Mouse (Mus musculus) CH12.LX (cell line): ENCODE measurements at regions not wholly inside any gene's neighbourhood (a gene's known extent, or its start where the extent isn't known, plus 50 kb on each side); places are given as distances from the start of the nearest gene placed in this dataset.

ENCODE experiments used
- DNase-seq: peaks from one replicate; pipeline ENCODE4 v3.0.0-alpha.2; 2013; ENCODE audit errors: extremely low read depth
- H3K27ac ChIP-seq: 2 replicates; pipeline ENCODE4 v1.5.1; 2012; ENCODE audit warnings: low read depth, mild to moderate bottlenecking, control low read depth, moderate library complexity; ENCODE audit not compliant: insufficient read depth
- H3K27me3 ChIP-seq: replicated peaks from 2 replicates; pipeline ENCODE3; 2012; ENCODE audit warnings: inconsistent platforms
- H3K36me3 ChIP-seq, 2 experiments: replicated peaks in 1 of 2; 2 replicates each; pipeline versions ENCODE3 to v1.6.1; 2012; ENCODE audit warnings: inconsistent platforms in 1 of 2, low read length in 1 of 2, mild to moderate bottlenecking in 1 of 2, mixed read lengths in 1 of 2, moderate library complexity in 1 of 2; ENCODE audit not compliant: control insufficient read depth in 1 of 2, insufficient read depth in 1 of 2
- H3K4me1 ChIP-seq, 2 experiments: 2 replicates each; pipeline ENCODE4 v1.6.1; 2012; ENCODE audit warnings: inconsistent platforms in 1 of 2, moderate library complexity in 1 of 2; ENCODE audit not compliant: insufficient read depth in 2 of 2, control insufficient read depth in 1 of 2
- H3K4me2 ChIP-seq: 2 replicates; pipeline ENCODE4 v1.6.1; 2012; ENCODE audit warnings: low read depth, mild to moderate bottlenecking, control low read depth; ENCODE audit not compliant: poor library complexity, insufficient read depth, severe bottlenecking
- H3K4me3 ChIP-seq, 3 experiments: fragments of 150-350 bp in 1 of 3; sonication (generic) in 1 of 3; replicated peaks in 1 of 3; 2 replicates each; pipeline versions ENCODE3 to v1.5.1; 2011 to 2012; ENCODE audit warnings: low read depth in 2 of 3, low read length in 2 of 3, mild to moderate bottlenecking in 2 of 3, moderate library complexity in 2 of 3, control low read depth in 1 of 3, improper control_type of control experiment in 1 of 3, inconsistent platforms in 1 of 3, mixed read lengths in 1 of 3; ENCODE audit not compliant: poor library complexity in 1 of 3
- H3K79me2 ChIP-seq: replicated peaks from 2 replicates; pipeline ENCODE4 v1.6.1; 2012; ENCODE audit warnings: mild to moderate bottlenecking, moderate library complexity; ENCODE audit not compliant: control insufficient read depth, poor library complexity, insufficient read depth, severe bottlenecking; ENCODE audit errors: extremely low read depth
- H3K9ac ChIP-seq: 2 replicates; pipeline ENCODE4 v1.6.1; 2012; ENCODE audit warnings: low read depth, mild to moderate bottlenecking, control low read depth, moderate library complexity; ENCODE audit not compliant: insufficient read depth
- H3K9me3 ChIP-seq: replicated peaks from 2 replicates; pipeline ENCODE3; 2012; ENCODE audit warnings: low read length, inconsistent platforms, mixed read lengths
- BHLHE40 ChIP-seq: IDR thresholded peaks from 2 replicates; pipeline ENCODE4 v1.6.1; 2011; ENCODE audit warnings: mild to moderate bottlenecking, low read depth, low read length, improper control_type of control experiment
- CTCF ChIP-seq, 2 experiments: IDR thresholded peaks in 1 of 2; conservative IDR thresholded peaks in 1 of 2; 2 replicates each; pipeline ENCODE4 v1.5.1; 2011 to 2012; ENCODE audit warnings: low read depth in 2 of 2, low read length in 2 of 2, improper control_type of control experiment in 1 of 2, inconsistent platforms in 1 of 2, mild to moderate bottlenecking in 1 of 2, moderate library complexity in 1 of 2
- E2F4 ChIP-seq: IDR thresholded peaks from 2 replicates; pipeline ENCODE4 v1.6.1; 2011; ENCODE audit warnings: low read depth, low read length, improper control_type of control experiment; ENCODE audit not compliant: insufficient replicate concordance
- GABPA ChIP-seq: IDR thresholded peaks from 2 replicates; pipeline ENCODE4 v1.6.1; 2012; ENCODE audit warnings: low read depth, low read length, improper control_type of control experiment, inconsistent platforms; ENCODE audit not compliant: insufficient replicate concordance
- HCFC1 ChIP-seq: IDR thresholded peaks from 2 replicates; pipeline ENCODE4 v1.6.1; 2012; ENCODE audit warnings: low read depth, mild to moderate bottlenecking, inconsistent platforms, low read length, improper control_type of control experiment
- IRF4 ChIP-seq: IDR thresholded peaks from 2 replicates; pipeline ENCODE4 v1.6.1; 2014; ENCODE audit warnings: low read depth, mild to moderate bottlenecking, inconsistent platforms, low read length, improper control_type of control experiment
- JUND ChIP-seq: conservative IDR thresholded peaks from 2 replicates; pipeline ENCODE4 v1.6.1; 2011; ENCODE audit warnings: low read depth, low read length, improper control_type of control experiment
- MAFK ChIP-seq: IDR thresholded peaks from 2 replicates; pipeline ENCODE4 v1.6.1; 2011; ENCODE audit warnings: low read length, improper control_type of control experiment; ENCODE audit not compliant: insufficient replicate concordance
- MAX ChIP-seq: IDR thresholded peaks from 2 replicates; pipeline ENCODE4 v1.6.1; 2011; ENCODE audit warnings: low read length, improper control_type of control experiment
- MAZ ChIP-seq: IDR thresholded peaks from 2 replicates; pipeline ENCODE4 v1.6.1; 2012; ENCODE audit warnings: low read depth, mild to moderate bottlenecking, inconsistent platforms, low read length, improper control_type of control experiment, moderate library complexity
- MXI1 ChIP-seq: IDR thresholded peaks from 2 replicates; pipeline ENCODE4 v1.6.1; 2011; ENCODE audit warnings: mild to moderate bottlenecking, low read depth, low read length, improper control_type of control experiment
- MYC ChIP-seq: IDR thresholded peaks from 2 replicates; pipeline ENCODE4 v1.6.1; 2011; ENCODE audit warnings: low read depth, mild to moderate bottlenecking, improper control_type of control experiment, low read length
- NELFE ChIP-seq: IDR thresholded peaks from 2 replicates; pipeline ENCODE4 v1.6.1; 2011; ENCODE audit warnings: low read depth, low read length, improper control_type of control experiment
- NRF1 ChIP-seq: IDR thresholded peaks from 2 replicates; pipeline ENCODE4 v1.6.1; 2014; ENCODE audit warnings: low read depth, mild to moderate bottlenecking, inconsistent platforms, low read length, improper control_type of control experiment, moderate library complexity
- PAX5 ChIP-seq: IDR thresholded peaks from 2 replicates; pipeline ENCODE4 v1.6.1; 2012; ENCODE audit warnings: low read length, inconsistent platforms, mixed read lengths
- POLR2A ChIP-seq: IDR thresholded peaks from 2 replicates; pipeline ENCODE4 v1.6.1; 2011; ENCODE audit warnings: low read depth, mild to moderate bottlenecking, improper control_type of control experiment, low read length
- RAD21 ChIP-seq: IDR thresholded peaks from 2 replicates; pipeline ENCODE4 v1.6.1; 2011; ENCODE audit warnings: low read depth, mild to moderate bottlenecking, low read length, improper control_type of control experiment, moderate library complexity
- SIN3A ChIP-seq: IDR thresholded peaks from 2 replicates; pipeline ENCODE4 v1.6.1; 2012; ENCODE audit warnings: low read length, improper control_type of control experiment, inconsistent platforms
- UBTF ChIP-seq: IDR thresholded peaks from 2 replicates; pipeline ENCODE4 v1.6.1; 2012; ENCODE audit warnings: low read depth, mild to moderate bottlenecking, inconsistent platforms, low read length, improper control_type of control experiment, moderate library complexity
- ZMIZ1 ChIP-seq: IDR thresholded peaks from 2 replicates; pipeline ENCODE4 v1.6.1; 2012; ENCODE audit warnings: low read depth, mild to moderate bottlenecking, inconsistent platforms, low read length, improper control_type of control experiment
- ZNF384 ChIP-seq: IDR thresholded peaks from 2 replicates; pipeline ENCODE4 v1.6.1; 2012; ENCODE audit warnings: low read depth, low read length, improper control_type of control experiment, inconsistent platforms
- dilution Hi-C: fragments of 300-500 bp; cut with MboI; formaldehyde crosslinking; loops from 2 replicates; pipeline ENCODE4 v1.14.3; 2020; ENCODE audit warnings: low sequenced_read_pairs; ENCODE audit not compliant: extremely low pct_unique_long_range_greater_than_20kb, extremely low pct_ligation_motif_present
- in situ Hi-C: fragments of 300-500 bp; cut with MboI; formaldehyde crosslinking; loops from 3 replicates; pipeline ENCODE4 v1.14.3; 2019; ENCODE audit warnings: low sequenced_read_pairs, low pct_ligation_motif_present, low pct_unique_long_range_greater_than_20kb, mixed read lengths

GRCm38 (mm10) chr4:81728961-81729360, 286.3 kb upstream of the Mpdz start:
- no peaks in the 10 kb centered on the region for H3K27me3 ChIP-seq
- H3K27ac ChIP-seq, result no peak overlapping the region
- H3K9me3 ChIP-seq, result no peaks in the 10 kb centered on the region
- H3K4me1 ChIP-seq, result no peaks in the 10 kb centered on the region
- no peak for DNase-seq
- H3K79me2 ChIP-seq, result no peaks in the 10 kb centered on the region
- H3K9ac ChIP-seq, result no peak overlapping the region
- no peaks in the 10 kb centered on the region for H3K36me3 ChIP-seq
- no peak overlapping the region for H3K4me3 ChIP-seq
- H3K4me2 ChIP-seq, result no peak overlapping the region
- dilution Hi-C loops, result no loop called here
- TF ChIP-seq IRF4, result no peak
- no peak for TF ChIP-seq ZMIZ1
- TF ChIP-seq UBTF, result no peak
- TF ChIP-seq MAFK, result no peak
- TF ChIP-seq MYC, result no peak
- no peak for TF ChIP-seq PAX5
- no peak for TF ChIP-seq NRF1
- no peak for TF ChIP-seq JUND
- TF ChIP-seq GABPA, result no peak
- no peak for TF ChIP-seq CTCF (conservative IDR thresholded peaks at IDR 0.05 in 1 of 2, IDR thresholded peaks at IDR 0.05 in 1 of 2; ENCODE audit: low read depth in 2 of 2, low read length in 2 of 2)
- no peak for TF ChIP-seq E2F4
- TF ChIP-seq HCFC1, result no peak
- no peak for TF ChIP-seq POLR2A
- no peak for TF ChIP-seq NELFE
- TF ChIP-seq MAX, result no peak
- TF ChIP-seq RAD21, result no peak
- no peak for TF ChIP-seq BHLHE40
- TF ChIP-seq MAZ, result no peak
- no peak for TF ChIP-seq SIN3A
- in situ Hi-C loops, result no loop called here

- dilution Hi-C loops, result no loop called here
- no peak overlapping the region for H3K9ac ChIP-seq
- DNase-seq, result no peak
- no peaks in the 10 kb centered on the region for H3K79me2 ChIP-seq
- H3K27me3 ChIP-seq, result no peaks in the 10 kb centered on the region
- no peaks in the 10 kb centered on the region for H3K36me3 ChIP-seq
- no peak overlapping the region for H3K27ac ChIP-seq
- H3K4me2 ChIP-seq, result no peak overlapping the region
- no peak overlapping the region for H3K4me3 ChIP-seq
- no peaks in the 10 kb centered on the region for H3K4me1 ChIP-seq
- TF ChIP-seq ZNF384 (peak; percentile 52; the same call in 1 of the 2 replicates), MXI1 (no peak)
- in situ Hi-C loops, result no loop called here
- no peaks in the 10 kb centered on the region for H3K9me3 ChIP-seq
Measured at GRCm38 (mm10) chr4:81727735-81728581, 285.3 kb upstream of the Mpdz start.
